Mouse (Mus musculus) hindbrain, embryonic 11.5 days (tissue): Measurements from ENCODE around the gene Mff. TPM values are rescaled to one million over a fixed set of nuclear protein-coding genes. Genes with fewer than 3 reads are reported as not detected.

ENCODE experiments used
- ATAC-seq: fragments of 200-750 bp; cut with Nextera tagmentation; 2 replicates; pipeline ENCODE4 v1.8.0; 2017; ENCODE audit warnings: mild to moderate bottlenecking, moderate TSS enrichment, moderate library complexity; ENCODE audit not compliant: low FRiP score
- DNase-seq: peaks from one replicate; pipeline ENCODE4 v3.0.0-alpha.2; 2015; ENCODE audit warnings: low spot score
- H3K27ac ChIP-seq: fragments of 300-500 bp; sonication (generic); 2 replicates; pipeline ENCODE4 v1.5.1; 2014; ENCODE audit warnings: mild to moderate bottlenecking, low read depth, low read length
- H3K27me3 ChIP-seq: fragments of 300-500 bp; sonication (generic); 2 replicates; pipeline ENCODE4 v1.6.1; 2014; ENCODE audit warnings: mild to moderate bottlenecking, low read length, moderate library complexity, mixed read lengths; ENCODE audit not compliant: control insufficient read depth, insufficient read depth
- H3K36me3 ChIP-seq: fragments of 300-500 bp; sonication (generic); 2 replicates; pipeline ENCODE4 v1.6.1; 2014; ENCODE audit warnings: mild to moderate bottlenecking, low read length, moderate library complexity, mixed read lengths; ENCODE audit not compliant: control insufficient read depth, insufficient read depth
- H3K4me1 ChIP-seq: fragments of 300-500 bp; sonication (generic); replicated peaks from 2 replicates; pipeline ENCODE4 v1.6.1; 2014; ENCODE audit warnings: low read length, mixed read lengths; ENCODE audit not compliant: control insufficient read depth, insufficient read depth
- H3K4me2 ChIP-seq: fragments of 300-500 bp; sonication (generic); replicated peaks from 2 replicates; pipeline ENCODE4 v1.6.1; 2014; ENCODE audit warnings: mild to moderate bottlenecking, low read depth, low read length
- H3K4me3 ChIP-seq: fragments of 300-500 bp; sonication (generic); 2 replicates; pipeline ENCODE4 v1.5.1; 2014; ENCODE audit warnings: low read depth, low read length
- H3K9ac ChIP-seq: fragments of 300-500 bp; sonication (generic); 2 replicates; pipeline ENCODE4 v1.6.1; 2014; ENCODE audit warnings: low read depth, low read length
- H3K9me3 ChIP-seq: fragments of 300-500 bp; sonication (generic); 2 replicates; pipeline ENCODE4 v1.6.1; 2016; ENCODE audit warnings: low read length; ENCODE audit not compliant: control insufficient read depth
- WGBS: fragments of 180-500 bp; shearing (Covaris S2); extraction: QIAGEN DNeasy Blood & Tissue Kit; methylation state at CpG from one replicate; pipeline ENCODE4 v1.1.7; 2014; 5-methylcytosine and 5-hydroxymethylcytosine counted together
- polyA plus RNA-seq: library from polyadenylated mRNA; unstranded; fragments of >200 nt; fragmentation: Nextera tagmentation; extraction: Ambion mirVana; gene quantifications from 2 replicates; pipeline ENCODE4 v1.2.1, GENCODE M21; 2014

Mff gene
- polyA plus RNA-seq, 1 experiment from 2014 or later = 279 TPM

- Histone ChIP-seq H3K4me3 (no peak overlapping the region), H3K4me2 (no peak overlapping the region), H3K27me3 (no peaks in the 10 kb centered on the region), H3K27ac (no peak overlapping the region), H3K4me1 (no peaks in the 10 kb centered on the region), H3K36me3 (no peaks in the 10 kb centered on the region), H3K9me3 (no peaks in the 10 kb centered on the region), H3K9ac (no peak overlapping the region)
- ATAC-seq (no peak), DNase-seq (no peak)
- 92% methylated on average over 3 of the region's 3 CpGs for WGBS
These were observed 58.9 kb downstream of the Mff start for GRCm38 (mm10) chr1:82783559-82783958.

- Histone ChIP-seq H3K27ac (no peak overlapping the region), H3K9me3 (no peaks in the 10 kb centered on the region), H3K9ac (no peak overlapping the region), H3K4me2 (no peak overlapping the region), H3K36me3 (no peaks in the 10 kb centered on the region), H3K4me1 (no peaks in the 10 kb centered on the region), H3K4me3 (no peak overlapping the region), H3K27me3 (no peaks in the 10 kb centered on the region)
- no peak for DNase-seq
- 75% methylated on average over 6 of the region's 6 CpGs for WGBS
- no peak for ATAC-seq
These were observed 60.9 kb downstream of the Mff start for GRCm38 (mm10) chr1:82785546-82785945.

- no peak overlapping the region for H3K9ac ChIP-seq
- H3K36me3 ChIP-seq = no peaks in the 10 kb centered on the region
- no peak overlapping the region for H3K4me3 ChIP-seq
- no peak overlapping the region for H3K4me2 ChIP-seq
- no peaks in the 10 kb centered on the region for H3K4me1 ChIP-seq
- H3K9me3 ChIP-seq = no peaks in the 10 kb centered on the region
- no peaks in the 10 kb centered on the region for H3K27me3 ChIP-seq
- H3K27ac ChIP-seq = no peak overlapping the region
- WGBS = 12% methylated on average over 2 of the region's 2 CpGs
- ATAC-seq = peak; percentile 68; the same call in 1 of the 2 replicates
- DNase-seq = peak; percentile 62
These were observed 62.7 kb downstream of the Mff start for GRCm38 (mm10) chr1:82787414-82787813.

- H3K27me3 ChIP-seq = no peaks in the 10 kb centered on the region
- H3K4me3 ChIP-seq = no peak overlapping the region
- H3K9me3 ChIP-seq = no peaks in the 10 kb centered on the region
- H3K4me1 ChIP-seq = no peaks in the 10 kb centered on the region
- DNase-seq (no peak), ATAC-seq (no peak)
- H3K36me3 ChIP-seq = no peaks in the 10 kb centered on the region
- 70% methylated on average over 7 of the region's 7 CpGs for WGBS
- no peak overlapping the region for H3K27ac ChIP-seq
- no peak overlapping the region for H3K9ac ChIP-seq
- no peak overlapping the region for H3K4me2 ChIP-seq
These were observed 63.4 kb downstream of the Mff start for GRCm38 (mm10) chr1:82788070-82788469.

GRCm38 (mm10) chr1:82791105-82791504, 66.4 kb downstream of the Mff start:
- DNase-seq = no peak
- 84% methylated on average over 11 of the region's 11 CpGs for WGBS

GRCm38 (mm10) chr1:82792238-82792637, 67.5 kb downstream of the Mff start:
- Histone ChIP-seq H3K27me3 (no peaks in the 10 kb centered on the region), H3K36me3 (no peaks in the 10 kb centered on the region), H3K27ac (no peak overlapping the region), H3K9ac (no peak overlapping the region), H3K9me3 (no peaks in the 10 kb centered on the region), H3K4me1 (no peaks in the 10 kb centered on the region), H3K4me3 (no peak overlapping the region), H3K4me2 (no peak overlapping the region)
- no peak for DNase-seq
- whole genome bisulfite sequencing = 86% methylated on average over 6 of the region's 6 CpGs
- no peak for ATAC-seq

More at GRCm38 (mm10) chr1:82791105-82791504, 66.4 kb downstream of the Mff start:
- H3K9ac ChIP-seq = no peak overlapping the region
- H3K27me3 ChIP-seq = no peaks in the 10 kb centered on the region
- H3K36me3 ChIP-seq = no peaks in the 10 kb centered on the region
- H3K4me2 ChIP-seq = no peak overlapping the region
- H3K27ac ChIP-seq = no peak overlapping the region
- H3K9me3 ChIP-seq = no peaks in the 10 kb centered on the region
- ATAC-seq = no peak
- H3K4me3 ChIP-seq = no peak overlapping the region
- H3K4me1 ChIP-seq = no peaks in the 10 kb centered on the region

- Histone ChIP-seq H3K27ac (no peak overlapping the region), H3K36me3 (no peaks in the 10 kb centered on the region), H3K4me2 (no peak overlapping the region), H3K9ac (no peak overlapping the region), H3K27me3 (no peaks in the 10 kb centered on the region), H3K4me3 (no peak overlapping the region), H3K4me1 (no peaks in the 10 kb centered on the region), H3K9me3 (no peaks in the 10 kb centered on the region)
- 92% methylated on average over 3 of the region's 3 CpGs for WGBS
- DNase-seq = no peak
- no peak for ATAC-seq
These were observed 68.4 kb downstream of the Mff start for GRCm38 (mm10) chr1:82793110-82793509.

GRCm38 (mm10) chr1:82793986-82794385, 69.3 kb downstream of the Mff start:
- no peak overlapping the region for H3K4me3 ChIP-seq
- H3K27ac ChIP-seq = no peak overlapping the region
- no peak overlapping the region for H3K9ac ChIP-seq
- H3K27me3 ChIP-seq = no peaks in the 10 kb centered on the region
- no peaks in the 10 kb centered on the region for H3K36me3 ChIP-seq
- ATAC-seq = no peak
- 66% methylated on average over 4 of the region's 4 CpGs for WGBS
- DNase-seq = no peak
- no peak overlapping the region for H3K4me2 ChIP-seq
- H3K4me1 ChIP-seq = no peaks in the 10 kb centered on the region
- no peaks in the 10 kb centered on the region for H3K9me3 ChIP-seq

GRCm38 (mm10) chr1:82795211-82795610, 70.5 kb downstream of the Mff start:
- Histone ChIP-seq H3K9ac (no peak overlapping the region), H3K9me3 (no peaks in the 10 kb centered on the region), H3K4me3 (no peak overlapping the region), H3K36me3 (no peaks in the 10 kb centered on the region), H3K4me2 (no peak overlapping the region), H3K4me1 (no peaks in the 10 kb centered on the region), H3K27me3 (no peaks in the 10 kb centered on the region), H3K27ac (no peak overlapping the region)
- DNase-seq = no peak
- 80% methylated on average over 2 of the region's 2 CpGs for WGBS
- ATAC-seq = no peak
